Mouse (Mus musculus) brain, embryonic 14.5 days (tissue): ENCODE data around the gene Ece2.

ENCODE experiments used
- CTCF ChIP-seq: fragments of 200-500 bp; IDR thresholded peaks from 2 replicates; pipeline ENCODE4 v1.5.1; 2012; ENCODE audit warnings: inconsistent platforms, mild to moderate bottlenecking, moderate library complexity, borderline replicate concordance; ENCODE audit not compliant: insufficient read depth, insufficient read length; ENCODE audit errors: extremely low read depth
- POLR2A ChIP-seq: fragments of 200-500 bp; IDR thresholded peaks from 2 replicates; pipeline ENCODE4 v1.6.1; 2012; ENCODE audit warnings: mild to moderate bottlenecking, inconsistent platforms, borderline replicate concordance; ENCODE audit not compliant: poor library complexity, insufficient read depth, insufficient read length, severe bottlenecking; ENCODE audit errors: extremely low read depth

GRCm38 (mm10) chr16:20651076-20651946 is 21.7 kb downstream of the Ece2 start, which contains the start of gene Psmd2:
- TF ChIP-seq POLR2A = peak; percentile 63; the same call in 1 of the 2 replicates
- TF ChIP-seq CTCF = no peak
